Mouse (Mus musculus) brown adipose tissue, adult 24 weeks (tissue): ENCODE results near the gene Nup98. TPM values are rescaled to one million over a fixed set of nuclear protein-coding genes. Genes with fewer than 3 reads are reported as not detected.

Experiments
- H3K27ac ChIP-seq: fragments of 200-500 bp; replicated peaks from 2 replicates; pipeline ENCODE4 v1.5.1; 2012; ENCODE audit warnings: low read depth, mild to moderate bottlenecking, low read length
- H3K4me1 ChIP-seq: fragments of 200-500 bp; 2 replicates; pipeline ENCODE4 v1.6.1; 2012; ENCODE audit warnings: low read length, mixed read lengths; ENCODE audit not compliant: control insufficient read depth, insufficient read depth, insufficient read length
- H3K4me3 ChIP-seq: fragments of 200-500 bp; 2 replicates; pipeline ENCODE4 v1.5.1; 2012; ENCODE audit warnings: low read depth, mild to moderate bottlenecking, low read length, moderate library complexity; ENCODE audit not compliant: insufficient read depth
- polyA plus RNA-seq: library from polyadenylated mRNA; stranded (reverse); fragments of >200 nt; gene quantifications from 2 replicates; pipeline ENCODE4 v1.2.4, GENCODE M21; 2012; ENCODE audit not compliant: missing spikeins, insufficient read depth, insufficient read length

Nup98 gene
- polyA plus RNA-seq, 1 experiment, result 12.3 TPM

- Histone ChIP-seq H3K4me3 (no peak overlapping the region), H3K27ac (no peak overlapping the region), H3K4me1 (no peaks in the 10 kb centered on the region)
These were observed 125.8 kb downstream of the Nup98 start for GRCm38 (mm10) chr7:102084041-102084696.

DNA sequence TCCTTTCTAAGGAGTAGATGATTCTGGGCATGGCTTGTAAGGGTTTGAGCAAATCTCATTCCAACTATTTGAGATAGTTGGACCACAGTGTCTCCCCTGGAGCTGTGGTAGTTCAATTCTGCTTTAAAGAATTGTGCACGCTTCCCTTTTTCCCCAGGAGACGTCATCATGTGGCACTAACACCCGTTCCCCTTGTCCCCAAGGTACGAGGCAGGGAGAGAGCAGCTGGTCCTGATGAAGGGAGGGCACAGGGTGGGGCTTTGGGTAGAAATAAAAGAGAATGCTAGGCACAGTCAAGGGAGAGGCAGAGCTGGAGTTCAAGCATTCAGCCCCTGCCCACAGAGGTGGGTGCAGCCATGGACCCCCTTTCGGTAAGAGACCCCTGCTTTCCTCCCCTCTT lies 127.2 kb downstream of the Nup98 start, which contains the start of gene Trpc2:
Gene Trpc2, plus strand, starts transcription at position 301 of the 400 bp plus-strand sequence.
- Histone ChIP-seq H3K27ac (no peak within 1 kb of the TSS), H3K4me3 (no peak within 1 kb of the TSS), H3K4me1 (no peaks in the 10 kb centered on the region)

- no peak overlapping the region for H3K4me3 ChIP-seq
- no peak overlapping the region for H3K27ac ChIP-seq
- no peaks in the 10 kb centered on the region for H3K4me1 ChIP-seq
These were observed 128.2 kb downstream of the Nup98 start for GRCm38 (mm10) chr7:102081784-102082183.

DNA sequence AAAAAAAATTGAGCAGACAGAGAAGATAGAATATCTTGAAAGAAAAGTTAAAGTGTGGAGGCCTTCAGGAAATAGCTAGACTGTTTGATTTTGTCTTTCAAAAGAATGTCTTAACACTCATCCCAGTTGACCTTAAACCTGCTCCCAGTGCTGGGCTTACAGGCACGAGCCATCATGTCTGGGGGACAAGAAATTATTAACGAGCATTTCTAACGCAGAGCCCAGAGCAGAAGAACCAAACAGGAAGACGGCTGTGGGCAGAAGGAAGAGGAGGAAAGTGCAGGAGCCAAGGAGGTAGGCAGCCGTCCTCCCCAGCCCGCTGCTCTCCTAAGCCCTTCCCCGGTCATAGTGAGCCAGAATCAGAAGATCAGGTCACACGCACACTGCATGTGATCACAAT lies 129.7 kb downstream of the Nup98 start:
- no peaks in the 10 kb centered on the region for H3K4me1 ChIP-seq
- no peak overlapping the region for H3K4me3 ChIP-seq
- no peak overlapping the region for H3K27ac ChIP-seq

DNA sequence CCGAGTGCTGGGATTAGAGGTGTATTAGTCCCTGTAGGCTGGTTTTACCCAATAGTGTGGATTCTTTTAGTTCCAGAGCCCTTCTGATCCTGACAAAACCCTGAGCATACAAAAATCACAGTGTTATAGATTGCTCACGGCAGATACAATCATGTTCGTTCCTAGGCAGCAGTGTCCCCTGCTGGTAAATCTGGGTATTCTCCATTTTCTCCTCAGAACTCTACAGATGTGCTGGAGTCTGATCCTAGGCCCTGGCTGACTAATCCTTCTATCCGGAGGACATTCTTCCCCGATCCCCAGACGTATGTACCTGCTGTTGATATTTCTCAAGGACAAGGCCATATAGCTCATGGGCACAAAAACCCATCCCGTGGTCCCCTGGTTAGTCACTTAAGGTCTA lies 131.5 kb downstream of the Nup98 start:
- Histone ChIP-seq H3K4me3 (no peak overlapping the region), H3K27ac (no peak overlapping the region)

DNA sequence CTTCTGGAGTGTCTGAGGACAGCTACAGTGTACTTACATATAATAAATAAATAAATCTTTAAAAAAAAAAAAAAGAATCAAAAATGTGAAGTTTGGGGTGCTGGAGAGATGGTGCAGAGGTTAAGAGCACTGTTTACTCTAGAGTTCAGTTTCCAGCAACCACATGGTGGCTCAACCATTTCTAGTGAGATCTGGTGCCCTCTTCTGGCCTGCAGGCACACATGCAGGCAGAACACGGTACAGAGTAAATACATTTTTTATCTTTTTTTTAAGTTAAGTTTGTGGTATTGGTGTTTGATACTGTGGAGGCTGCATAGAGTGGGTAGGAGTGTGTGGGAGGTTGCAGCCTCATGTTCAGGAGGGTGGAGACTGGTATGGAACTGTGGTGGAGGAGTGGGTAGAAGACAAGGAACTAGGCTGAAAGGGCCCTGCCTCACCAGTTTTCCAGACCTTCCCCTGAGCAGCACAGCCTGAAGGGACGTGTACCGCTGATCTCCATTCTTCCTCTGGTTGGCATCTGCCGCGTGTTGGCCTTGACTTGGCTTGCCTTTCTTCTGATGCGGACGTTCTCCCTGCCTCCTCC lies 133.2 kb downstream of the Nup98 start:
- Histone ChIP-seq H3K4me3 (no peak overlapping the region), H3K4me1 (no peaks in the 10 kb centered on the region), H3K27ac (no peak overlapping the region)

More for the DNA sequence above, 131.5 kb downstream of the Nup98 start:
- H3K4me1 ChIP-seq, result no peaks in the 10 kb centered on the region

Other genes with a start within 250 kb of the Nup98 start
- gene Il18bp, start 191.5 kb downstream of the Nup98 start, polyA plus RNA-seq, result 9.8 and 12.0 TPM in 2 replicates
- 14.8 and 17.2 TPM in 2 replicates for gene Rnf121, start 144.7 kb downstream of the Nup98 start, polyA plus RNA-seq
- 7.8 and 10.0 TPM in 2 replicates for gene Xndc1, start 144.7 kb downstream of the Nup98 start, polyA plus RNA-seq
- gene Xntrpc, start 144.5 kb downstream of the Nup98 start, polyA plus RNA-seq, result 0.32 TPM in 1 of 2 replicates, not detected in the other
- 0.54 TPM in 1 of 2 replicates, not detected in the other for gene Trpc2, start 127.1 kb downstream of the Nup98 start, polyA plus RNA-seq
- 4.8 and 7.6 TPM in 2 replicates for gene Art1, start 108.4 kb downstream of the Nup98 start, polyA plus RNA-seq
- gene Art5, start 100.7 kb downstream of the Nup98 start, polyA plus RNA-seq, result not detected in 2 replicates
- gene Chrna10, start 93.3 kb downstream of the Nup98 start, polyA plus RNA-seq, result not detected in 2 replicates
- 39.2 and 54.0 TPM in 2 replicates for gene Pgap2, start within 50 bp of the Nup98 start, polyA plus RNA-seq
- gene Rhog, start 45.9 kb upstream of the Nup98 start, polyA plus RNA-seq, result 25.4 and 29.6 TPM in 2 replicates
- 46.5 and 52.6 TPM in 2 replicates for gene Stim1, start 57.6 kb upstream of the Nup98 start, polyA plus RNA-seq
- 19.5 and 26.1 TPM in 2 replicates for gene Rrm1, start 231.5 kb upstream of the Nup98 start, polyA plus RNA-seq